Mouse (Mus musculus) midbrain, embryonic 14.5 days (tissue): Measurements from ENCODE around the gene Phkb. TPM values are rescaled to one million over a fixed set of nuclear protein-coding genes. Genes with fewer than 3 reads are reported as not detected.

ENCODE experiments used
- ATAC-seq: fragments of 200-750 bp; cut with Nextera tagmentation; 2 replicates; pipeline ENCODE4 v1.8.0; 2017; ENCODE audit warnings: moderate number of reproducible peaks, moderate library complexity; ENCODE audit not compliant: low FRiP score, low TSS enrichment
- DNase-seq: peaks from one replicate; pipeline ENCODE4 v3.0.0-alpha.2; 2015
- H3K27ac ChIP-seq: fragments of 300-500 bp; sonication (generic); replicated peaks from 2 replicates; pipeline ENCODE4 v1.5.1; 2014; ENCODE audit warnings: mild to moderate bottlenecking, low read depth, low read length, moderate library complexity
- H3K27me3 ChIP-seq: fragments of 300-500 bp; sonication (generic); 2 replicates; pipeline ENCODE4 v1.6.1; 2014; ENCODE audit warnings: low read length, control low read depth, mixed read lengths; ENCODE audit not compliant: control insufficient read depth, insufficient read depth
- H3K36me3 ChIP-seq: fragments of 300-500 bp; sonication (generic); 2 replicates; pipeline ENCODE4 v1.6.1; 2014; ENCODE audit warnings: low read length, control low read depth; ENCODE audit not compliant: control insufficient read depth, insufficient read depth
- H3K4me1 ChIP-seq: fragments of 300-500 bp; sonication (generic); 2 replicates; pipeline ENCODE4 v1.6.1; 2014; ENCODE audit warnings: mild to moderate bottlenecking, antibody characterized with exemption, low read length, control low read depth; ENCODE audit not compliant: control insufficient read depth, insufficient read depth
- H3K4me2 ChIP-seq: fragments of 300-500 bp; sonication (generic); 2 replicates; pipeline ENCODE4 v1.6.1; 2014; ENCODE audit warnings: mild to moderate bottlenecking, low read length, moderate library complexity
- H3K4me3 ChIP-seq: fragments of 300-500 bp; sonication (generic); replicated peaks from 2 replicates; pipeline ENCODE4 v1.5.1; 2014; ENCODE audit warnings: low read depth, low read length
- H3K9ac ChIP-seq: fragments of 300-500 bp; sonication (generic); replicated peaks from 2 replicates; pipeline ENCODE4 v1.6.1; 2014; ENCODE audit warnings: mild to moderate bottlenecking, low read length, moderate library complexity
- H3K9me3 ChIP-seq: fragments of 300-500 bp; sonication (generic); 2 replicates; pipeline ENCODE4 v1.6.1; 2016; ENCODE audit warnings: low read length, control low read depth, mixed read lengths; ENCODE audit not compliant: control insufficient read depth
- WGBS: fragments of 180-500 bp; shearing (Covaris S2); extraction: QIAGEN DNeasy Blood & Tissue Kit; methylation state at CpG from one replicate; pipeline ENCODE4 v1.1.7; 2014; 5-methylcytosine and 5-hydroxymethylcytosine counted together
- polyA plus RNA-seq: library from polyadenylated mRNA; unstranded; fragments of >200 nt; fragmentation: Nextera tagmentation; extraction: Ambion mirVana; gene quantifications from 2 replicates; pipeline ENCODE4 v1.2.1, GENCODE M21; 2014

The Phkb gene
- polyA plus RNA-seq, 1 experiment from 2014 or later = 41.3 TPM

DNA sequence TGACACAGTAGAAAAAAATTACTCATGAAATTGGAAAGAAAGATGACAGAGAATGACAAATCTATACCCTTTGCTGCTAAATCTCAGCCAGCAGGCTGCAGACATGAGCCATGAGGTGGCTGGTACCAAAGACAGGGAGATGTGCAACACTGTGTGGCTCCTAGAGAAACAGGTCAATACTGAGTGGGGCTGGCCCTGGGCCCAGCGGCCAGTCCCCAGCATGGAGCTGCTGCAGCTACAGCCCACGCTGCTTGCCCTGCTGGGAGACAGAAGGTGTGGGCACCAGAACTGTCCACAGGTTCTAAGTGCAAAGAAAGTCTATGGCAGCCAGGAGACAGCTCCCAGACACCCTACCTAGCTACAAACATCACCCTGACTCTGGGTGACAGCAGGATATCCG, 197.7 kb downstream of the Phkb start:
- DNase-seq (no peak), ATAC-seq (no peak)
- Histone ChIP-seq H3K36me3 (no peaks in the 10 kb centered on the region), H3K4me3 (no peak overlapping the region), H3K27ac (no peak overlapping the region), H3K4me2 (no peak overlapping the region), H3K9me3 (no peaks in the 10 kb centered on the region), H3K9ac (no peak overlapping the region), H3K4me1 (no peaks in the 10 kb centered on the region), H3K27me3 (no peaks in the 10 kb centered on the region)
- WGBS = 88% methylated on average over 3 of the region's 3 CpGs

DNA sequence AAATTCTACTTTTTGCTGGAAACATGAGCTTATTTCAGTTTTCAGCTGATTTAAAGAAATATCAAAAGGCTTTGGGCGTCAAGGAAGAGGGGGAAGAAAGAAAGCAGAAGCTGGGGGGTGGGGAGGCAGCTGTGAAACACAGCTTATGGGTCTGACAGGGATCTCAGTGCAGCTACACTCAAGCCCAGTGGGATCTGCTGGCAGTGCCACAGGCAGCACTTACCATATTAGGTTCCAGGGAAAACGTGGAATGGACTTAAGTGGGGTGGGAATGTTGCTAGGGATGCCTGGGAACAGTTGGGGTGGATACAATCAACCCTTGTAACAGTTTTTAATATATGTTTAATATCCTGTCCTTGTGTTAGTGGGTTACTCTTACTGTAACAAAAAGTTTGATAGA, 201.3 kb downstream of the Phkb start:
- H3K9me3 ChIP-seq = no peaks in the 10 kb centered on the region
- H3K9ac ChIP-seq = no peak overlapping the region
- H3K36me3 ChIP-seq = no peaks in the 10 kb centered on the region
- ATAC-seq = no peak
- WGBS = 20% methylated on average over 2 of the region's 2 CpGs
- no peak overlapping the region for H3K4me3 ChIP-seq
- no peak overlapping the region for H3K27ac ChIP-seq
- H3K4me1 ChIP-seq = no peaks in the 10 kb centered on the region
- peak; percentile 61 for DNase-seq
- no peaks in the 10 kb centered on the region for H3K27me3 ChIP-seq
- H3K4me2 ChIP-seq = no peak overlapping the region

DNA sequence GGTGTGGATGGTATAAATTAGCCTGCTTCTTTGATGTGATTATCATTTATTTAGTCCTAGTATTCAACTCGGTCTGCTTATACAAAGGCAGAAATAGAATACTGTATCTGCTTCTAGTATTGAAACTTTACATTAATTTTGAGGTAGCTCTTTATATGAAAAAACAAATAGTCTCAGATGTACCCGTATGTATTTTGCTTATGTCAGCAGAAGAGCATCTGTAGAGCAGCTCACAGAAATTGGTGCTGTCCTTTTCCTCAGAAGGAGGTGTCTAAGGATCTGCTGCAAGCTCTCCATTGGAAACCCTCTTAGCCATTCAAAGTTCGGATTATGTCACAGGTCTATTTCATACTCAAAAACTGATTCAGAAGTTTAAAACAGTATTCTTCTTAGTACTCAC, 210.1 kb downstream of the Phkb start:
- Histone ChIP-seq H3K4me1 (no peaks in the 10 kb centered on the region), H3K9me3 (no peaks in the 10 kb centered on the region), H3K27ac (no peak overlapping the region), H3K9ac (no peak overlapping the region), H3K36me3 (no peaks in the 10 kb centered on the region), H3K27me3 (no peaks in the 10 kb centered on the region), H3K4me3 (no peak overlapping the region), H3K4me2 (no peak overlapping the region)
- ATAC-seq (no peak), DNase-seq (no peak)
- 90% methylated on average over 3 of the region's 3 CpGs for WGBS

DNA sequence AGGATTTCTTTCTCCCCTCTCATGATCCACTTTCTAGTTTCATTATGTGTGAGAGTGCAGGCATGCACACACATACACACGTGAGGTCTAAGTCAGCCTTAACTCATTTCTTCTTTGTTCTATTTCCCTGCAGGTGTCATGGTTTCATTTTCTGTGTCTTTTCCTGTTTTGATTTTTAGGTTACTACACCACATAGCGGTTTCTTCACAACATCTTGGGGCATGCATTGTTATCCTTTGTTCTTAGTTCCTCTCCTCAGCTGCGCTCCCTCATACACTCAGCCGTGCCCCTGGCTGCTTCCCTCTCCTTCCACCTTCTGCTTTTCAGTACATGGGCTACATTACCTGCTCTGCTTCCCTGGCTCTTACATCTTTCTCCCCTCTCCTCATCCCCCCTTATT, 211.2 kb downstream of the Phkb start:
- DNase-seq (no peak), ATAC-seq (no peak)
- Histone ChIP-seq H3K4me3 (no peak overlapping the region), H3K4me1 (no peaks in the 10 kb centered on the region), H3K36me3 (peaks cover 2% of the 10 kb centered on the region; the same call in 1 of the 2 replicates), H3K9me3 (no peaks in the 10 kb centered on the region), H3K4me2 (no peak overlapping the region), H3K27ac (no peak overlapping the region), H3K9ac (no peak overlapping the region), H3K27me3 (no peaks in the 10 kb centered on the region)
- WGBS = 84% methylated on average over 4 of the region's 4 CpGs

DNA sequence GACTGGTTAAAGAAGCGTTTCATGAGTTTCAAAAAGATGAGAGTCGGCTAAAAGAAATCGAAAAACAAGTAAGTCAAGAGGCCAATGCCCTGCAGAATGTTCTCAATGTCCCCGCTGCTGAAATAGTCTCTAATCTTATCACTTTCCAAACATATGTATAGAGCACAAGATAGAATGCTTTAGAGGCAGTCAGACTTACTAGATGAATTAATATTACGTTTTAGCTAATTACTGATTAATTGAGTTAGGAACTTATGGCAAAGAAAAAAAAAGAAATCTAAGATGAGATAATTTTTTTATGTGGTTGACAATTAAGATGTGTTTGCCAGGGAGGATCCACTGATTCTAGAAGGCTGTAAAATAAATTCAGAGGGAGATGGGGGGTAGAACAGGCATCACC, 217.9 kb downstream of the Phkb start:
- ATAC-seq (no peak), DNase-seq (no peak)
- no peak overlapping the region for H3K9ac ChIP-seq
- no peak overlapping the region for H3K4me3 ChIP-seq
- H3K4me1 ChIP-seq = no peaks in the 10 kb centered on the region
- H3K9me3 ChIP-seq = no peaks in the 10 kb centered on the region
- WGBS = 88% methylated on average over 5 of the region's 5 CpGs
- no peak overlapping the region for H3K27ac ChIP-seq
- no peaks in the 10 kb centered on the region for H3K27me3 ChIP-seq
- peaks cover 8% of the 10 kb centered on the region; the same call in 1 of the 2 replicates for H3K36me3 ChIP-seq
- no peak overlapping the region for H3K4me2 ChIP-seq

DNA sequence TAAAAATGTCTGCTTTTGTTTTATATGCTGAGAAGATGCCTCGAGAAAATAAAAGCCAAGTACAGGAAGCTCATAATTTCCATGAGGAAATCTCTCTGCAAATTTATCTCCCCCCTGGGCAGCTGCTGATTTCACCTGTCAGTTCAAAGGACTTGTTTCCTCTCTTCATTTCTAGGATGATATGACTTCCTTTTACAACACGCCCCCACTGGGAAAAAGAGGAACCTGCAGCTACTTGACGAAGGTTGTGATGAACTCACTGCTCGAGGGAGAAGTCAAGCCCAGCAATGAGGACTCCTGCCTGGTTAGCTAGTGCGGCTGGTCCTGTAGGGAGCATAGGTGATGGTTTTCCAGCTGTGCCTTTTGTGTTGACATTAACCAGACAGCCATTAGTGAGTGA, 218.4 kb downstream of the Phkb start:
- ATAC-seq = no peak
- Histone ChIP-seq H3K27me3 (no peaks in the 10 kb centered on the region), H3K4me3 (no peak overlapping the region), H3K4me2 (no peak overlapping the region), H3K4me1 (no peaks in the 10 kb centered on the region), H3K27ac (no peak overlapping the region), H3K9me3 (no peaks in the 10 kb centered on the region), H3K36me3 (peaks cover 8% of the 10 kb centered on the region; the same call in 1 of the 2 replicates), H3K9ac (no peak overlapping the region)
- 57% methylated on average over 5 of the region's 5 CpGs for WGBS
- DNase-seq = peak; percentile 26

DNA sequence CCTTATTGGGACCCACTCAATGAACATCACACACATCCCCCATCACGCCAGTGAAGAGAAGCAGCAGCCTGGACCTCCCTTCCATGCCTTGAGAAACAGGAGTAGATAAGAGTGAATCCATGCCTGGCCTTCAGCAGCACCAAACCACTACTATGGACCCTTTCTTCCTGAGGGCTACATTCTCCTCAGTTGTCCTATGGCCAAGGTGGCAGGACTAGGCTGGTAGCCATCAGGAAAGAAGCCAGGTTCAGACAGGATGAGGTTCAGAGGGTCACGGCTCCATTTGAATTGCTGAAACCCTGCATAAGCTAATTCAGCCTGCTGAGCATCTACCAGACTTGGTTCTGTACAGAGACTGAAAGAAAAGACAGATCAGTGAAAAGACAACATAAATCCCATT, 222.7 kb downstream of the Phkb start:
- no peak for DNase-seq

DNA sequence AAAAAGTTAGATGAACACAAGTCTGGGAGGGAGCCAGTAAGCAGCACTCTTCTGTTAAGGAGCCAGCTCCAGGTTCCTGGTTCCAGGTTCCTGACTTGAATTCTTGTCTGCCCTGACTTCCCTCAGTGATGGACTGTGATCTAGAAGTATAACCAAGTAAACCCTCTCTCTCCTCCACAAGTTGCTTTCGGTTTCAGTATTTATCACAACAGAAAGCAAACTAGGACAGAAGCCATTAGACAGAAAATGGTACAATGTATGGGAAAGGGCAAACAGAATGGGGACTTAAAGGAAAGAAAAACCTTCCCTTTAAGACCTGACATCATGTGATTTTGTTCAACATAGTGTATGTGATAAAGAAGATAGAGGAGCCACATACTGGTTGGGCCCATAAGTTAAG, 238.7 kb downstream of the Phkb start:
- ATAC-seq = no peak
- H3K27ac ChIP-seq = no peak overlapping the region
- no peak overlapping the region for H3K9ac ChIP-seq
- no peak overlapping the region for H3K4me3 ChIP-seq
- no peaks in the 10 kb centered on the region for H3K27me3 ChIP-seq
- no peak for DNase-seq
- no peaks in the 10 kb centered on the region for H3K4me1 ChIP-seq
- 94% methylated on average over 1 of the region's 1 CpGs for WGBS
- H3K36me3 ChIP-seq = no peaks in the 10 kb centered on the region
- H3K4me2 ChIP-seq = no peak overlapping the region
- H3K9me3 ChIP-seq = no peaks in the 10 kb centered on the region

More for the DNA sequence above, 222.7 kb downstream of the Phkb start:
- 92% methylated on average over 2 of the region's 2 CpGs for WGBS
- Histone ChIP-seq H3K9me3 (no peaks in the 10 kb centered on the region), H3K4me1 (no peaks in the 10 kb centered on the region), H3K27me3 (no peaks in the 10 kb centered on the region), H3K36me3 (no peaks in the 10 kb centered on the region), H3K9ac (no peak overlapping the region), H3K4me2 (no peak overlapping the region), H3K27ac (no peak overlapping the region), H3K4me3 (no peak overlapping the region)
- ATAC-seq = no peak

DNA sequence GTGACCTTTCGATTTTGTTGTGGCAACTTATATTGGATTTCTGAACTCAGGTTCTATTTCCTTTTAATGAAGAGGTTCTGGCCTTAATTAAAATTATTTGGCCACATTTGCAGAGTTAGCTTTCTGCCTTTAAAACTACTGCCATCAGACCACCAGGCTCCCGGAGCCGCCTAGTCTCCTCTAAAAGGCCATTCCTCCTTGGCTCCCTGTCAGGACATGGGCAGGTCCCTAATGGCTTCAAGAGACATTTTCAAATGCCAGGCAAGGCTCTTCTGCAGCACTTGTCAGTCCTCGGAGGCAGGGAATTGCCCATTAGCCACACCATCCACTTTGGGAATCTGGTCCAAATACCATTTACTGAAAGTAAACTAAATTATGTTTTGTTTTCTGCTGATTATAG, 242.6 kb downstream of the Phkb start:
- ATAC-seq (no peak), DNase-seq (peak; percentile 6)
- Histone ChIP-seq H3K4me2 (no peak overlapping the region), H3K4me1 (no peaks in the 10 kb centered on the region), H3K4me3 (no peak overlapping the region), H3K36me3 (no peaks in the 10 kb centered on the region), H3K9ac (no peak overlapping the region), H3K9me3 (no peaks in the 10 kb centered on the region), H3K27me3 (no peaks in the 10 kb centered on the region), H3K27ac (no peak overlapping the region)
- WGBS = 87% methylated on average over 4 of the region's 4 CpGs
